Mouse (Mus musculus): Measurements from ENCODE around the gene Tspan11.

- TF ChIP-seq POLR2A (IDR thresholded peaks at IDR 0.05; ENCODE audit: borderline replicate concordance, low read depth, low read length), result no peak
- TF ChIP-seq CTCF (IDR thresholded peaks at IDR 0.05; ENCODE audit: low read depth, low read length), result no peak
These were observed 83.5 kb downstream of the Tspan11 start for GRCm38 (mm10) chr6:127970848-127971247.
